Mouse (Mus musculus) heart, adult 2 months (tissue): Measurements from ENCODE around the gene Eif2ak3.

ENCODE experiments used
- CTCF ChIP-seq: fragments of 200-600 bp; IDR thresholded peaks from 2 replicates; pipeline ENCODE4 v1.8.1; 2022; ENCODE audit warnings: antibody characterized with exemption, mild to moderate bottlenecking, moderate library complexity
- EP300 ChIP-seq: fragments of 200-500 bp; IDR thresholded peaks from 2 replicates; pipeline ENCODE4 v1.6.1; 2011; ENCODE audit warnings: low read depth, low read length, control low read depth; ENCODE audit not compliant: insufficient read depth
- POLR2A ChIP-seq: fragments of 200-500 bp; IDR thresholded peaks from 2 replicates; pipeline ENCODE4 v1.6.1; 2011; ENCODE audit warnings: mild to moderate bottlenecking, low read depth, low read length, control low read depth; ENCODE audit not compliant: insufficient read depth

- TF ChIP-seq EP300: no peak
- TF ChIP-seq POLR2A: no peak
- no peak for TF ChIP-seq CTCF
Measured at GRCm38 (mm10) chr6:70899594-70900003, 55.3 kb downstream of the Eif2ak3 start.
